Mouse (Mus musculus) heart, postnatal 36 days (tissue): ENCODE results near the gene 2410004P03Rik. TPM values are rescaled to one million over a fixed set of nuclear protein-coding genes. Genes with fewer than 3 reads are reported as not detected.

Experiments used
- total RNA-seq, 2 experiments: library from RNA; stranded (reverse); gene quantifications; 2 replicates each; pipeline ENCODE4 v1.2.3; 2021

The 2410004P03Rik gene
- total RNA-seq, 2 experiments from 2014 or later: 0.22 TPM; not detected in 1

Other genes with a start within 250 kb of the 2410004P03Rik start
- under 1 TPM; 0.33 TPM for gene Greb1, start 210.8 kb downstream of the 2410004P03Rik start, total RNA-seq
- gene E2f6, start 200.8 kb downstream of the 2410004P03Rik start, total RNA-seq: 10 to 100 TPM; 72.1 to 74.7 TPM
- gene Rock2, start 116.8 kb downstream of the 2410004P03Rik start, total RNA-seq: 10 to 100 TPM; 77.4 to 84.9 TPM
- 1 to 10 TPM; 4.0 to 4.9 TPM for gene Pqlc3, start 11.3 kb downstream of the 2410004P03Rik start, total RNA-seq
- gene Kcnf1, start 165.2 kb upstream of the 2410004P03Rik start, total RNA-seq: not detected